ENCODE assay signal across 9 mouse cellular contexts in genomic region chr2:143546412-143547211, GRCm38 (mm10). TPM values are rescaled to one million over a fixed set of nuclear protein-coding genes. Genes with fewer than 3 reads are reported as not detected.
DNase-seq lines count a peak whose midpoint lies in the region; ATAC-seq lines count a peak whose summit lies in the region.
"Had no signal": no experiment of that assay in that cellular context is flagged by ENCODE, and none has a peak within 500 bp of the region (broad histone marks: within the 10 kb centered on the region; RNA-seq: fewer than 3 reads in every experiment).

No protein-coding gene starts in this region.

- H3K27ac ChIP-seq in heart, embryonic 11.5 days (ENCODE audit: low read depth, low read length) = no peak overlapping the region
- H3K27ac ChIP-seq in hindbrain, embryonic 14.5 days = peak overlapping the region; percentile 88

- H3K4me3 ChIP-seq in heart, embryonic 11.5 days (ENCODE audit: low read depth, low read length) = peak overlapping the region; percentile 46
- peak overlapping the region; percentile 51 for H3K4me3 ChIP-seq in hindbrain, embryonic 14.5 days (replicated peaks; ENCODE audit: low read length)

- H3K4me1 ChIP-seq in heart, embryonic 11.5 days (ENCODE audit: control insufficient read depth, insufficient read depth, low read length) = 0 out of 2 replicates have a peak, but pooled peaks cover 5% of the 10 kb centered on the region
- peaks cover 11% of the 10 kb centered on the region; the same call in 1 of the 2 replicates for H3K4me1 ChIP-seq in hindbrain, embryonic 14.5 days (replicated peaks; ENCODE audit: control insufficient read depth, insufficient read depth, low read length)

- H3K27me3 ChIP-seq in heart, embryonic 11.5 days (ENCODE audit: control insufficient read depth, insufficient read depth, low read length) = peaks cover 46% of the 10 kb centered on the region
- peaks cover 12% of the 10 kb centered on the region; the same call in 1 of the 2 replicates for H3K27me3 ChIP-seq in hindbrain, embryonic 14.5 days (ENCODE audit: control insufficient read depth, insufficient read depth, low read length)

- no peak overlapping the region for H3K9ac ChIP-seq in heart, embryonic 11.5 days (ENCODE audit: low read depth, low read length)
- H3K9ac ChIP-seq in hindbrain, embryonic 14.5 days = peak overlapping the region; percentile 60

- WGBS in heart, embryonic 11.5 days (ENCODE audit: insufficient replicate concordance) = 2% methylated on average over 33 of the region's 33 CpGs
- under 1% methylated on average over 33 of the region's 33 CpGs for WGBS in hindbrain, embryonic 14.5 days

- no peaks in the 10 kb centered on the region for H3K9me3 ChIP-seq in heart, embryonic 11.5 days (replicated peaks; ENCODE audit: control insufficient read depth, low read length)
- no peaks in the 10 kb centered on the region for H3K9me3 ChIP-seq in hindbrain, embryonic 14.5 days (ENCODE audit: control insufficient read depth, low read length)

- intact Hi-C loops in heart, postnatal 25 days (cut with DNase I) = no loop called here

- peak overlapping the region; percentile 72 for H3K4me2 ChIP-seq in heart, embryonic 11.5 days
- H3K4me2 ChIP-seq in hindbrain, embryonic 14.5 days (replicated peaks) = peak overlapping the region; percentile 66

- H3K36me3 ChIP-seq in heart, embryonic 11.5 days (ENCODE audit: control insufficient read depth, insufficient read depth, low read length) = no peaks in the 10 kb centered on the region
- no peaks in the 10 kb centered on the region for H3K36me3 ChIP-seq in hindbrain, embryonic 14.5 days (replicated peaks; ENCODE audit: control insufficient read depth, insufficient read depth)
- H3K36me3 ChIP-seq: G1E had no signal

- DNase-seq in heart, postnatal 25 days (ENCODE audit: low spot score) = no peak
- peak; percentile 39 for DNase-seq in ES-CJ7 (ENCODE audit: low read depth, low spot score)
- DNase-seq in embryo, embryonic 10.5 days (ENCODE audit: low spot score) = peak; percentile 69
- peak; percentile 38 for DNase-seq in hindbrain, embryonic 14.5 days (ENCODE audit: low spot score)
- peak; percentile 60 for DNase-seq in mesoderm, embryonic 11.5 days (ENCODE audit: low read depth, low spot score)
- DNase-seq in B cell, adult 2 months = no peak

- ATAC-seq in heart, embryonic 11.5 days (replicated peaks; ENCODE audit: insufficient number of reproducible peaks, low FRiP score, low TSS enrichment) = no peak
- no peak for ATAC-seq in hindbrain, embryonic 14.5 days (ENCODE audit: low FRiP score)
- ATAC-seq in monocyte, adult 5-6 weeks (replicated peaks; ENCODE audit: insufficient number of reproducible peaks, low FRiP score, low TSS enrichment, poor library complexity, severe bottlenecking) = no peak

RNA-seq across cellular contexts. Expression of gene Pcsk2, which starts 0.7 kb away (rescaled TPM):
- 0.07 and 0.09 TPM in 2 replicates for polyA plus RNA-seq in heart, embryonic 11.5 days (2014; fragmentation: Nextera tagmentation; extraction: Ambion mirVana)
- total RNA-seq in heart, postnatal 25 days (2021) = not detected
- 26.3 and 29.3 TPM in 2 replicates for polyA plus RNA-seq in hindbrain, embryonic 14.5 days (2014; fragmentation: Nextera tagmentation; extraction: Ambion mirVana)
- total RNA-seq in monocyte, adult 5-6 weeks (2017) = not detected in 3 replicates
- polyA plus RNA-seq: G1E had no signal

Comparison
In these comparisons a context has a peak if more than half of its experiments do, and no peak if none do; other contexts are left out.
1. DNase-seq: peak in ES-CJ7 (single experiment), embryo, embryonic 10.5 days (single experiment), hindbrain, embryonic 14.5 days (single experiment) and mesoderm, embryonic 11.5 days (single experiment); none in heart, postnatal 25 days (single experiment) and B cell, adult 2 months (0 of 2).